21 mouse cellular contexts compared by ENCODE assay signal in genomic region chr8:78867036-78867435, GRCm38 (mm10). TPM values are rescaled to one million over a fixed set of nuclear protein-coding genes. Genes with fewer than 3 reads are reported as not detected.
A peak's percentile ranks its signal among the peaks of the same experiment; 100 is the strongest.
DNase-seq lines count a peak whose midpoint lies in the region; TF ChIP-seq lines count a peak whose summit lies in the region.
"Had no signal": no experiment of that assay in that cellular context is flagged by ENCODE, and none has a peak within 500 bp of the region (broad histone marks: within the 10 kb centered on the region; RNA-seq: fewer than 3 reads in every experiment).

No protein-coding gene starts in this region.

- H3K4me3 ChIP-seq in layer of hippocampus, adult 2 months: no peak overlapping the region
- H3K4me3 ChIP-seq: embryonic facial prominence, embryonic 12.5 days; hindbrain, embryonic 13.5 days; liver, embryonic 12.5 days; midbrain, embryonic 10.5 days; midbrain, embryonic 15.5 days; neural tube, embryonic 15.5 days had no signal

- TF ChIP-seq CTCF in layer of hippocampus, adult 2 months (conservative IDR thresholded peaks at IDR 0.05): no peak

- H3K27ac ChIP-seq in layer of hippocampus, adult 2 months: no peak overlapping the region
- H3K27ac ChIP-seq: embryonic facial prominence, embryonic 12.5 days; hindbrain, embryonic 13.5 days; liver, embryonic 12.5 days; midbrain, embryonic 10.5 days; midbrain, embryonic 15.5 days; neural tube, embryonic 15.5 days had no signal

- peak; percentile 29 for DNase-seq in lung, postnatal 10 days
- no peak for DNase-seq in lung, postnatal 36 days
- DNase-seq in adrenal gland, adult (ENCODE audit: inconsistent age in 2 of 2, low spot score in 1 of 2): peak; percentile 55 to 84
- DNase-seq in adrenal gland, postnatal 14 days: peak; percentile 73
- DNase-seq in urinary bladder, adult 18-20 months (ENCODE audit: low spot score in 2 of 2): no peak
- DNase-seq in layer of hippocampus, adult 2 months (ENCODE audit: low spot score in 2 of 2): no peak
- DNase-seq: cerebellum, adult 2 months; cerebellum, postnatal 36 days; gastrocnemius, postnatal 14 days; heart, postnatal 4 days; kidney, adult 18-20 months; liver, postnatal 0 days; retina, postnatal 1 day; right cerebral cortex, postnatal 14 days; thymus, postnatal 4 days had no signal

RNA-seq across cellular contexts. Expression of gene Lsm6, which starts 46.1 kb away (rescaled TPM):
- 120 and 127 TPM in 2 replicates for total RNA-seq in adrenal gland, postnatal 14 days (2021)
- total RNA-seq in layer of hippocampus, adult 2 months (2021): 10 to 100 TPM; 42.6 to 47.6 TPM

Comparison
In these comparisons a context has a peak if more than half of its experiments do, and no peak if none do; other contexts are left out.
1. DNase-seq: peak in lung, postnatal 10 days (single experiment), adrenal gland, adult (2 of 2) and adrenal gland, postnatal 14 days (single experiment); none in lung, postnatal 36 days (single experiment), urinary bladder, adult 18-20 months (0 of 2) and layer of hippocampus, adult 2 months (0 of 2).